ENCODE assay signal across 31 mouse cellular contexts in the genomic region with DNA sequence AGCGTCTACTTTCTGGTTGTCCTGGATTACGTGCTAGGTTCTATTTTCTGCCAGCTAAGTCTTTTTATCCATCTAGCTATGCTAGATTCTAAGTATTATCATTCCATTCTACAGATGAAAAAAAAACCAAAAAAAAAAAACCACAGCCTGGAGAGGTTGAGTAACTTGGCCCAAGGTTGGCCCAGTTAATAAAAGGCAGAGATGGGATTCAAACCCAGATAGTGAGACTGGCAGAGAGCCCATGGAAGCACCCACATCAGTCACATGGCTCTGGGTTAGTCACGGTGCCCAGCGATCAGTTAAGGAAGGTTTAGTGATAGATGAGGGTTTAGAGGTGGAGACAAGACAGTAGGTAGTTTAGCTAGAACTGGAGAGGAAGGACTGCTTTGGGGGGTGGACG.
DNase-seq lines count a peak whose midpoint lies in the region; ATAC-seq and TF ChIP-seq lines count a peak whose summit lies in the region.
"Had no signal": no experiment of that assay in that cellular context is flagged by ENCODE, and none has a peak within 500 bp of the region (broad histone marks: within the 10 kb centered on the region; RNA-seq: fewer than 3 reads in every experiment).

No protein-coding gene starts in this region.

- TF ChIP-seq EP300 in CH12.LX (IDR thresholded peaks at IDR 0.05; ENCODE audit: low read length) = no peak

- H3K9ac ChIP-seq in CH12.LX (ENCODE audit: insufficient read depth, low read depth) = no peak overlapping the region
- H3K9ac ChIP-seq: embryonic facial prominence, embryonic 13.5 days; forebrain, embryonic 13.5 days; heart, embryonic 13.5 days; hindbrain, embryonic 14.5 days had no signal

- H3K79me2 ChIP-seq in CH12.LX (replicated peaks; ENCODE audit: control insufficient read depth, extremely low read depth, insufficient read depth, poor library complexity, severe bottlenecking) = peaks cover 91% of the 10 kb centered on the region

- no peak for TF ChIP-seq POLR2A in CH12.LX (IDR thresholded peaks at IDR 0.05; ENCODE audit: low read depth, low read length)
- no peak for TF ChIP-seq POLR2A in cerebellum, adult 2 months (IDR thresholded peaks at IDR 0.05; ENCODE audit: borderline replicate concordance, insufficient read depth, low read length)

- dilution Hi-C loops in CH12.LX (cut with MboI; ENCODE audit: extremely low pct_ligation_motif_present, extremely low pct_unique_long_range_greater_than_20kb, low sequenced_read_pairs) = no loop called here

- DNase-seq in 416B (ENCODE audit: low read depth) (peak; percentile 36), CH12.LX (ENCODE audit: extremely low read depth) (no peak)
- DNase-seq in layer of hippocampus, adult 9-11 months = no peak
- DNase-seq in cerebellum, adult 2 months = no peak
- no peak for DNase-seq in gastrocnemius, postnatal 10 days
- DNase-seq: adrenal gland, adult 8-10 months; B cell, adult 2 months; cerebellum, adult 11 months; cerebellum, adult 8-10 months; cerebellum, postnatal 10 days; cerebellum, postnatal 36 days; embryo, embryonic 11 days; gastrocnemius, adult 2 months; gastrocnemius, postnatal 25 days; heart, adult 2 months; heart, postnatal 14 days; heart, postnatal 4 days; kidney, adult 18-20 months had no signal

- H3K4me1 ChIP-seq in CH12.LX (ENCODE audit: control insufficient read depth in 1 of 2, insufficient read depth in 2 of 2) = peaks cover 10 to 87% of the 10 kb centered on the region in 2 experiments; a peak in 3 of 4 replicates
- no peaks in the 10 kb centered on the region for H3K4me1 ChIP-seq in cerebellum, adult 2 months (ENCODE audit: control insufficient read depth, insufficient read depth, low read length)
- H3K4me1 ChIP-seq: embryonic facial prominence, embryonic 10.5 days; forebrain, embryonic 13.5 days; heart, embryonic 13.5 days had no signal

- H3K4me2 ChIP-seq in CH12.LX (ENCODE audit: insufficient read depth, low read depth, poor library complexity, severe bottlenecking) = no peak overlapping the region
- H3K4me2 ChIP-seq: embryonic facial prominence, embryonic 13.5 days; forebrain, embryonic 13.5 days; heart, embryonic 13.5 days; hindbrain, embryonic 14.5 days had no signal

- no peak for TF ChIP-seq RAD21 in CH12.LX (IDR thresholded peaks at IDR 0.05; ENCODE audit: low read depth, low read length)

- H3K4me3 ChIP-seq in CH12.LX (replicated peaks in 1 of 3; ENCODE audit: low read depth in 2 of 3, low read length in 2 of 3, poor library complexity in 1 of 3) = no peak overlapping the region
- no peak overlapping the region for H3K4me3 ChIP-seq in cerebellum, adult 2 months (replicated peaks; ENCODE audit: insufficient read depth, low read depth, low read length)
- H3K4me3 ChIP-seq: embryonic facial prominence, embryonic 10.5 days; embryonic facial prominence, embryonic 13.5 days; erythroblast, embryonic 14.5 days; forebrain, embryonic 13.5 days; gastrocnemius, adult 2 months; heart, adult 2 months; heart, embryonic 10.5 days; heart, embryonic 13.5 days had no signal

- no peaks in the 10 kb centered on the region for H3K9me3 ChIP-seq in CH12.LX (replicated peaks; ENCODE audit: low read length)
- H3K9me3 ChIP-seq: embryonic facial prominence, embryonic 10.5 days; embryonic facial prominence, embryonic 13.5 days; forebrain, embryonic 13.5 days; heart, embryonic 10.5 days; heart, embryonic 13.5 days had no signal

- H3K36me3 ChIP-seq in CH12.LX (replicated peaks in 1 of 2; ENCODE audit: control insufficient read depth in 1 of 2, insufficient read depth in 1 of 2, low read length in 1 of 2) = peaks cover 51 to 89% of the 10 kb centered on the region in 2 experiments
- H3K36me3 ChIP-seq: embryonic facial prominence, embryonic 13.5 days; heart, embryonic 10.5 days; heart, embryonic 13.5 days had no signal

- no peak overlapping the region for H3K27ac ChIP-seq in CH12.LX (ENCODE audit: insufficient read depth, low read depth)
- no peak overlapping the region for H3K27ac ChIP-seq in cerebellum, adult 2 months (ENCODE audit: insufficient read depth, low read length)
- H3K27ac ChIP-seq: embryonic facial prominence, embryonic 10.5 days; embryonic facial prominence, embryonic 13.5 days; forebrain, embryonic 13.5 days; gastrocnemius, adult 2 months; heart, adult 2 months; heart, embryonic 10.5 days; heart, embryonic 13.5 days; hindbrain, embryonic 14.5 days; hindbrain, postnatal 0 days had no signal

- no peaks in the 10 kb centered on the region for H3K27me3 ChIP-seq in CH12.LX (replicated peaks)
- H3K27me3 ChIP-seq in cerebellum, adult 2 months (ENCODE audit: control insufficient read depth, insufficient read depth, low read length) = no peaks in the 10 kb centered on the region
- H3K27me3 ChIP-seq: embryonic facial prominence, embryonic 13.5 days; forebrain, embryonic 13.5 days; heart, embryonic 13.5 days had no signal

- in situ Hi-C loops in CH12.LX (cut with MboI; ENCODE audit: low pct_ligation_motif_present, low pct_unique_long_range_greater_than_20kb, low sequenced_read_pairs) = no loop called here

- ATAC-seq in megakaryocyte progenitor cell, adult 5-6 weeks (replicated peaks; ENCODE audit: poor library complexity) = peak; percentile 61
- ATAC-seq: CD4-positive, CD25-positive, alpha-beta regulatory T cell, adult 4 months; forebrain, embryonic 13.5 days; forebrain, embryonic 16.5 days; hindbrain, postnatal 0 days; inflammation-experienced regulatory T-cells, adult 6 months; intestine, embryonic 16.5 days had no signal

- no peak for TF ChIP-seq CTCF in CH12.LX (conservative IDR thresholded peaks at IDR 0.05 in 1 of 2, IDR thresholded peaks at IDR 0.05 in 1 of 2; ENCODE audit: low read depth in 2 of 2, low read length in 2 of 2)
- TF ChIP-seq CTCF in cerebellum, adult 2 months (IDR thresholded peaks at IDR 0.05; ENCODE audit: borderline replicate concordance, insufficient read depth, low read depth, low read length) = no peak

- 91% methylated on average over 5 of the region's 5 CpGs for WGBS in cerebellum, adult 2 months

TF ChIP-seq in CH12.LX, 34 proteins besides CTCF, POLR2A, EP300 and RAD21:
- no peak for TF ChIP-seq MAZ (IDR thresholded peaks at IDR 0.05; ENCODE audit: low read depth, low read length)
- TF ChIP-seq ZNF384 (IDR thresholded peaks at IDR 0.05; ENCODE audit: low read depth, low read length) = peak; percentile 40; the same call in 1 of the 2 replicates
- TF ChIP-seq CHD2 (IDR thresholded peaks at IDR 0.05; ENCODE audit: low read length) = no peak
- TF ChIP-seq IRF4 (IDR thresholded peaks at IDR 0.05; ENCODE audit: low read depth, low read length) = no peak
- TF ChIP-seq ZMIZ1 (IDR thresholded peaks at IDR 0.05; ENCODE audit: low read depth, low read length) = no peak
- TF ChIP-seq TCF12 (IDR thresholded peaks at IDR 0.05; ENCODE audit: low read depth, low read length) = no peak
TF ChIP-seq in CH12.LX: peak in this region for 1.
